Comparison of ENCODE assay signal across 23 mouse cellular contexts in the genomic region with DNA sequence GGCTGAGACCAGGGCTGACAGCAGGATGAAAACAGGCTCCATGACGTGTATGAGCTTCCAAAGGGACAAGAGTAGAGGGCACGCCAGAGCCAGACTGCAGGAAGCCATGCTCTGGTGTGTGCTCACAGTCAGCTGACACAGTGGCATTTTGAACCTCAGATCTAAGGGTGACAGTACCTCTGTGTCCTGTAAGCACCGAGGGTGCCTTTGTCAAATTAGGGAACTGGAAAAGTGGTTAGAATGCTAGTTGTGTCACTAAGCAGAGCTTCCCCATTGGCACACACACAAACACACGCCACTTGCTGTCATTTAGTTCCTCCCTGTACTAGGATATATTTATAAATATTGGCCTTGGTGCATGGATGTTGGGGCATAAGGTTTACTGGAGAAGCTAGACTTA.
DNase-seq lines count a peak whose midpoint lies in the region; ATAC-seq lines count a peak whose summit lies in the region.
"Had no signal": no experiment of that assay in that cellular context is flagged by ENCODE, and none has a peak within 500 bp of the region (broad histone marks: within the 10 kb centered on the region; RNA-seq: fewer than 3 reads in every experiment).

No protein-coding gene starts in this region.

- H3K4me3 ChIP-seq in limb, embryonic 13.5 days, result no peak overlapping the region
- H3K4me3 ChIP-seq in limb, embryonic 10.5 days, result no peak overlapping the region
- H3K4me3 ChIP-seq: embryonic facial prominence, embryonic 15.5 days; erythroblast, embryonic 14.5 days; forebrain, embryonic 10.5 days; heart, embryonic 10.5 days; hindbrain, embryonic 13.5 days had no signal

- no peak overlapping the region for H3K9ac ChIP-seq in limb, embryonic 13.5 days
- H3K9ac ChIP-seq: embryonic facial prominence, embryonic 15.5 days; hindbrain, embryonic 13.5 days had no signal

- H3K27ac ChIP-seq in limb, embryonic 13.5 days, result no peak overlapping the region
- no peak overlapping the region for H3K27ac ChIP-seq in limb, embryonic 10.5 days
- H3K27ac ChIP-seq: embryonic facial prominence, embryonic 15.5 days; forebrain, embryonic 10.5 days; heart, embryonic 10.5 days; hindbrain, embryonic 13.5 days had no signal

- H3K4me2 ChIP-seq in limb, embryonic 13.5 days (replicated peaks), result no peak overlapping the region
- H3K4me2 ChIP-seq: hindbrain, embryonic 13.5 days had no signal

- ATAC-seq in limb, embryonic 13.5 days (ENCODE audit: low FRiP score, low read depth), result 0 out of 2 replicates have a peak, but pooled peaks have one; percentile 8
- peak; percentile 83 for ATAC-seq in megakaryocyte, adult 5-6 weeks (ENCODE audit: poor library complexity, severe bottlenecking)
- ATAC-seq in neutrophil, adult 5-6 weeks (ENCODE audit: extremely low read depth, insufficient number of reproducible peaks, low FRiP score, poor library complexity, severe bottlenecking), result peak; percentile 26; the same call in 1 of the 2 replicates
- ATAC-seq: forebrain, embryonic 14.5 days had no signal

- H3K27me3 ChIP-seq in limb, embryonic 13.5 days, result 0 out of 2 replicates have a peak, but pooled peaks cover 4% of the 10 kb centered on the region
- no peaks in the 10 kb centered on the region for H3K27me3 ChIP-seq in limb, embryonic 10.5 days (ENCODE audit: low read depth, poor library complexity, severe bottlenecking)
- H3K27me3 ChIP-seq: embryonic facial prominence, embryonic 15.5 days; hindbrain, embryonic 13.5 days had no signal

- 64% methylated on average over 4 of the region's 4 CpGs for WGBS in limb, embryonic 13.5 days
- WGBS in limb, embryonic 10.5 days, result 63% methylated on average over 4 of the region's 4 CpGs

- peaks cover 16% of the 10 kb centered on the region for H3K4me1 ChIP-seq in limb, embryonic 13.5 days
- H3K4me1 ChIP-seq in limb, embryonic 10.5 days, result no peaks in the 10 kb centered on the region
- H3K4me1 ChIP-seq: embryonic facial prominence, embryonic 15.5 days; forebrain, embryonic 10.5 days; heart, embryonic 10.5 days had no signal

- H3K9me3 ChIP-seq in limb, embryonic 13.5 days, result no peaks in the 10 kb centered on the region
- H3K9me3 ChIP-seq in limb, embryonic 10.5 days (replicated peaks), result no peaks in the 10 kb centered on the region
- H3K9me3 ChIP-seq: embryonic facial prominence, embryonic 15.5 days; forebrain, embryonic 10.5 days; heart, embryonic 10.5 days; hindbrain, embryonic 13.5 days had no signal

- H3K36me3 ChIP-seq in limb, embryonic 13.5 days, result no peaks in the 10 kb centered on the region
- no peaks in the 10 kb centered on the region for H3K36me3 ChIP-seq in limb, embryonic 10.5 days
- H3K36me3 ChIP-seq: embryonic facial prominence, embryonic 15.5 days; forebrain, embryonic 10.5 days; heart, embryonic 10.5 days; hindbrain, embryonic 13.5 days had no signal

- DNase-seq in limb, embryonic 10.5 days (ENCODE audit: low spot score), result no peak
- DNase-seq in MEL-GATA-1-ER (ENCODE audit: extremely low read depth, low read depth), result peak; percentile 6
- DNase-seq in layer of hippocampus, postnatal 10 days (ENCODE audit: low spot score in 2 of 2), result no peak
- DNase-seq in lung, postnatal 4 days, result no peak
- DNase-seq in cerebellum, postnatal 14 days, result no peak
- DNase-seq: adrenal gland, adult 2 months; adrenal gland, postnatal 25 days; cerebellum, adult 18-20 months; cerebellum, adult 9-11 months; embryo, embryonic 11 days; gastrocnemius, postnatal 36 days; heart, adult 18-20 months; heart, postnatal 10 days; heart, postnatal 4 days had no signal

Comparison
In these comparisons a context has a peak if more than half of its experiments do, and no peak if none do; other contexts are left out.
1. ATAC-seq: peak in every context shown above with its lines; median percentile 83 in megakaryocyte, adult 5-6 weeks; 26 in neutrophil, adult 5-6 weeks; 8 in limb, embryonic 13.5 days.